Mouse (Mus musculus) stomach, postnatal 0 days (tissue): Measurements from ENCODE around the gene Slc4a4. TPM values are rescaled to one million over a fixed set of nuclear protein-coding genes. Genes with fewer than 3 reads are reported as not detected.
A peak's percentile ranks its signal among the peaks of the same experiment; 100 is the strongest.

Source experiments
- ATAC-seq: fragments of 200-750 bp; cut with Nextera tagmentation; 2 replicates; pipeline ENCODE4 v1.8.0; 2017; ENCODE audit not compliant: low FRiP score, low TSS enrichment
- DNase-seq: peaks from one replicate; pipeline ENCODE4 v3.0.0-alpha.2; 2016; ENCODE audit warnings: low spot score
- H3K27ac ChIP-seq: fragments of 300-500 bp; sonication (generic); replicated peaks from 2 replicates; pipeline ENCODE4 v1.5.1; 2014; ENCODE audit warnings: mild to moderate bottlenecking, control low read depth
- H3K27me3 ChIP-seq: fragments of 300-500 bp; sonication (generic); 2 replicates; pipeline ENCODE4 v1.6.1; 2014; ENCODE audit warnings: low read length; ENCODE audit not compliant: control insufficient read depth, insufficient read depth
- H3K36me3 ChIP-seq: fragments of 300-500 bp; sonication (generic); 2 replicates; pipeline ENCODE4 v1.6.1; 2014; ENCODE audit warnings: low read length, mixed read lengths; ENCODE audit not compliant: control insufficient read depth, insufficient read depth
- H3K4me1 ChIP-seq: fragments of 300-500 bp; sonication (generic); replicated peaks from 2 replicates; pipeline ENCODE4 v1.6.1; 2014; ENCODE audit warnings: antibody characterized with exemption; ENCODE audit not compliant: control insufficient read depth, insufficient read depth
- H3K4me2 ChIP-seq: fragments of 300-500 bp; sonication (generic); replicated peaks from 2 replicates; pipeline ENCODE4 v1.6.1; 2014; ENCODE audit warnings: low read depth, mild to moderate bottlenecking, control low read depth, moderate library complexity
- H3K4me3 ChIP-seq: fragments of 300-500 bp; sonication (generic); 2 replicates; pipeline ENCODE4 v1.5.1; 2014; ENCODE audit warnings: low read depth, low read length, control low read depth
- H3K9ac ChIP-seq: fragments of 300-500 bp; sonication (generic); 2 replicates; pipeline ENCODE4 v1.6.1; 2014; ENCODE audit warnings: mild to moderate bottlenecking, low read length, control low read depth, mixed read lengths
- H3K9me3 ChIP-seq: fragments of 300-500 bp; sonication (generic); 2 replicates; pipeline ENCODE4 v1.6.1; 2016; ENCODE audit warnings: low read length; ENCODE audit not compliant: control insufficient read depth
- CTCF ChIP-seq: IDR thresholded peaks from 2 replicates; pipeline ENCODE4 v1.5.1; 2016; ENCODE audit warnings: antibody characterized with exemption, low read depth, mild to moderate bottlenecking, moderate library complexity
- EP300 ChIP-seq: optimal IDR thresholded peaks from 2 replicates; pipeline ENCODE3; 2016; ENCODE audit warnings: antibody characterized with exemption
- WGBS: fragments of 180-500 bp; shearing (Covaris S2); extraction: QIAGEN DNeasy Blood & Tissue Kit; methylation state at CpG from one replicate; pipeline ENCODE4 v1.1.7; 2014; 5-methylcytosine and 5-hydroxymethylcytosine counted together
- polyA plus RNA-seq: library from polyadenylated mRNA; unstranded; fragments of >200 nt; fragmentation: Nextera tagmentation; extraction: Ambion mirVana; gene quantifications from 2 replicates; pipeline ENCODE4 v1.2.1, GENCODE M21; 2015

Gene Slc4a4
- polyA plus RNA-seq, 1 experiment from 2014 or later, result 6.3 TPM

GRCm38 (mm10) chr5:89227948-89228347 is 341.3 kb downstream of the Slc4a4 start:
- ATAC-seq, result no peak
- Histone ChIP-seq H3K36me3 (no peaks in the 10 kb centered on the region), H3K4me1 (no peaks in the 10 kb centered on the region), H3K27ac (no peak overlapping the region), H3K27me3 (no peaks in the 10 kb centered on the region), H3K9ac (no peak overlapping the region), H3K9me3 (no peaks in the 10 kb centered on the region), H3K4me2 (no peak overlapping the region), H3K4me3 (no peak overlapping the region)
- WGBS, result 65% methylated on average over 2 of the region's 2 CpGs
- DNase-seq, result no peak
- TF ChIP-seq EP300, result no peak
- TF ChIP-seq CTCF, result peak; percentile 49

- H3K36me3 ChIP-seq, result no peaks in the 10 kb centered on the region
- no peak overlapping the region for H3K4me2 ChIP-seq
- TF ChIP-seq EP300, result no peak
- TF ChIP-seq CTCF, result no peak
- no peak overlapping the region for H3K27ac ChIP-seq
- H3K4me3 ChIP-seq, result no peak overlapping the region
- H3K4me1 ChIP-seq, result no peaks in the 10 kb centered on the region
- DNase-seq, result no peak
- 30% methylated on average over 5 of the region's 5 CpGs for WGBS
- no peak for ATAC-seq
- H3K9ac ChIP-seq, result no peak overlapping the region
- no peaks in the 10 kb centered on the region for H3K27me3 ChIP-seq
- H3K9me3 ChIP-seq, result no peaks in the 10 kb centered on the region
These were observed 343.0 kb downstream of the Slc4a4 start for GRCm38 (mm10) chr5:89229606-89230005.

GRCm38 (mm10) chr5:89232313-89232712 is 345.7 kb downstream of the Slc4a4 start:
- no peaks in the 10 kb centered on the region for H3K27me3 ChIP-seq
- no peaks in the 10 kb centered on the region for H3K36me3 ChIP-seq
- H3K4me1 ChIP-seq, result no peaks in the 10 kb centered on the region
- H3K4me2 ChIP-seq, result no peak overlapping the region
- WGBS, result 76% methylated on average over 7 of the region's 7 CpGs
- DNase-seq, result no peak
- TF ChIP-seq EP300 (no peak), CTCF (no peak)
- no peak overlapping the region for H3K4me3 ChIP-seq
- H3K27ac ChIP-seq, result no peak overlapping the region
- no peak for ATAC-seq
- H3K9ac ChIP-seq, result no peak overlapping the region
- no peaks in the 10 kb centered on the region for H3K9me3 ChIP-seq

GRCm38 (mm10) chr5:89251806-89252205 is 365.2 kb downstream of the Slc4a4 start:
- ATAC-seq, result no peak
- Histone ChIP-seq H3K4me2 (no peak overlapping the region), H3K9me3 (no peaks in the 10 kb centered on the region), H3K4me1 (no peaks in the 10 kb centered on the region), H3K9ac (no peak overlapping the region), H3K36me3 (no peaks in the 10 kb centered on the region), H3K27me3 (no peaks in the 10 kb centered on the region), H3K4me3 (no peak overlapping the region), H3K27ac (no peak overlapping the region)
- WGBS, result 74% methylated on average over 5 of the region's 5 CpGs
- TF ChIP-seq CTCF, result no peak
- no peak for TF ChIP-seq EP300
- no peak for DNase-seq

GRCm38 (mm10) chr5:89259804-89260492 is 373.3 kb downstream of the Slc4a4 start:
- Histone ChIP-seq H3K27me3 (no peaks in the 10 kb centered on the region), H3K4me3 (no peak overlapping the region), H3K9me3 (no peaks in the 10 kb centered on the region), H3K4me1 (no peaks in the 10 kb centered on the region), H3K4me2 (no peak overlapping the region), H3K9ac (no peak overlapping the region), H3K27ac (no peak overlapping the region), H3K36me3 (no peaks in the 10 kb centered on the region)
- ATAC-seq (no peak), DNase-seq (no peak)
- TF ChIP-seq EP300, result no peak
- no peak for TF ChIP-seq CTCF
- WGBS, result 80% methylated on average over 9 of the region's 9 CpGs

- no peak overlapping the region for H3K4me3 ChIP-seq
- H3K4me1 ChIP-seq, result no peaks in the 10 kb centered on the region
- no peak overlapping the region for H3K27ac ChIP-seq
- no peak overlapping the region for H3K9ac ChIP-seq
- no peak for DNase-seq
- no peak for TF ChIP-seq EP300
- no peak for TF ChIP-seq CTCF
- H3K4me2 ChIP-seq, result no peak overlapping the region
- peak; percentile 61 for ATAC-seq
- WGBS, result 70% methylated on average over 2 of the region's 2 CpGs
- H3K36me3 ChIP-seq, result no peaks in the 10 kb centered on the region
- H3K27me3 ChIP-seq, result no peaks in the 10 kb centered on the region
- no peaks in the 10 kb centered on the region for H3K9me3 ChIP-seq
These were observed 390.4 kb downstream of the Slc4a4 start for GRCm38 (mm10) chr5:89277049-89277448.
